Mouse (Mus musculus) C2C12 (cell line): ENCODE results near the gene Rbms3.

Experiments
- CEBPB ChIP-seq: IDR thresholded peaks from one replicate; pipeline ENCODE4 v1.6.1; 2011; ENCODE audit warnings: low read depth, mild to moderate bottlenecking, control low read depth, moderate library complexity
- CTCF ChIP-seq: IDR thresholded peaks from one replicate; pipeline ENCODE4 v1.5.1; 2011; ENCODE audit not compliant: control insufficient read depth, insufficient read depth, insufficient read length
- FOSL1 ChIP-seq: IDR thresholded peaks from one replicate; pipeline ENCODE4 v1.8.0; 2011; ENCODE audit warnings: mild to moderate bottlenecking, low read length; ENCODE audit not compliant: poor library complexity, insufficient read depth, severe bottlenecking
- MAX ChIP-seq: IDR thresholded peaks from one replicate; pipeline ENCODE4 v1.6.1; 2011; ENCODE audit warnings: mild to moderate bottlenecking, control low read depth
- MYOG ChIP-seq: IDR thresholded peaks from one replicate; pipeline ENCODE4 v1.6.1; 2011; ENCODE audit not compliant: control insufficient read depth, insufficient read length; ENCODE audit errors: extremely low read depth
- USF1 ChIP-seq: IDR thresholded peaks from one replicate; pipeline ENCODE4 v1.6.1; 2011; ENCODE audit warnings: low read depth, mild to moderate bottlenecking, control low read depth, moderate library complexity

- TF ChIP-seq MAX (no peak), CTCF (no peak), USF1 (no peak), MYOG (no peak), FOSL1 (no peak), CEBPB (no peak)
Measured at GRCm38 (mm10) chr9:117192093-117192492, 437.6 kb downstream of the Rbms3 start.
